Mouse (Mus musculus) retina, postnatal 1 day (tissue): ENCODE data around the gene Msl1.
"Not testable (repeated sequence)": the region's sequence is repeated elsewhere in the genome, so short reads cannot be mapped to it uniquely, and the experiment has no call there.

Source experiments
- DNase-seq: peaks from one replicate; pipeline ENCODE4 v3.0.0-alpha.2; 2012

Gene Msl1

GRCm38 (mm10) chr11:98797909-98798308, 2.6 kb downstream of the Msl1 start:
- no peak for DNase-seq

GRCm38 (mm10) chr11:98804605-98805004, 9.3 kb downstream of the Msl1 start, which contains the start of gene Casc3:
Gene Casc3, plus strand, starts transcription at chr11:98804905.
- DNase-seq, result no peak

DNA sequence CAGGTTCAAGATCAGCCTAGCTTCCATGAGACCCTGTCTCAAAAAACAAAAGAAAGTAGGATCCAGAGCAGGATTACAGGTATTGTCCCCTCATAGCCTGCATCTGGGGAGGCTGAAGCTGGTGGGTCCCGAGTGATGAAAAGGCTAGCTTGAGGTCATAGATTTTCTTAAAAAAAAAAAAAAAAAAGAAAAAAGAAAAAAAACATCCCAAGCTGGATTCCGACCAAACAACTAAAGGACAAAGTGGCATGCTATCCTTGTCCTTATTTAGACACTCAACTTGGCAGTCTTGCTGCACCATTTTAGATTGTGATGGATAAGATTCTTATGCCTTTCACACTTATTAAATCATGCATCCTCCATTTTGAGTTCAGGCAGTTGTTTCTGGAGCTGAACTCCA, 13.1 kb downstream of the Msl1 start:
- no peak for DNase-seq

DNA sequence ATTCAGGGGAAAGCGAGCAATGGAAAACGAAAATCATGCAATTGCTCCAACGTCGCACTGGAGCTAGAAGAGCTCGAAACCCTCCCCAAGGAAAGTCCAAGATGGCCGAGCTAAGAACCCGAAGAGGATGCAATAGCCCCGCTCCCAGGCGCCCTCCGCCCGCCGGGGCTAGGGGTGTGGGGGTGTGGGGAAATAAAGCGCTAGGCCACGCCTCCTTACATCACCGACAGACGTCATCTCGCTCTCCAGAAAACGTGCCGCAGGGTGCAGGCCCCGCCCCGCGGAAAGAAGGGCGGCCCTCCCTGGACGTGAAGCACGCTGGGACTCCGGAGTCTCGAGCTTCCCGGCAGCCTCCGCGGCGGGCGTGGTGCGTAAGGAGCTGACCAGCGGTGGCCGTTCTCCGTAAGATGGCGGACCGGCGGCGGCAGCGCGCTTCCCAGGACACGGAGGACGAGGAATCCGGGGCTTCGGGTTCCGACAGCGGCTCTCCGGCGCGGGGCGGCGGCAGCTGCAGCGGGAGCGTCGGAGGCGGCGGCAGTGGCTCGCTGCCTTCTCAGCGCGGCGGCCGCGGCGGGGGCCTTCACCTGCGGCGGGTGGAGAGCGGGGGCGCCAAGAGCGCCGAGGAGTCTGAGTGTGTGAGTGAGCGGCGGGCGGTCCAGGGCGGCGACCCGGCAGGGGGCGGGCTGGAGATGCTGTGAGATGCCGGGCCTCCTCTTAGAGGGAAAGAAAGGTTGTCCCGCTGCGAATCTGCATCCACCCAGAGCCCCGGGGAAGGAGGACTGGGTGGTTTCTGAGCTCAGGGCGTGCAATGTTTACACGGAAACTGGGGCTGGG, 14.4 kb downstream of the Msl1 start:
- peak; percentile 99 for DNase-seq

GRCm38 (mm10) chr11:98810686-98811085, 15.4 kb downstream of the Msl1 start:
- no peak for DNase-seq

DNA sequence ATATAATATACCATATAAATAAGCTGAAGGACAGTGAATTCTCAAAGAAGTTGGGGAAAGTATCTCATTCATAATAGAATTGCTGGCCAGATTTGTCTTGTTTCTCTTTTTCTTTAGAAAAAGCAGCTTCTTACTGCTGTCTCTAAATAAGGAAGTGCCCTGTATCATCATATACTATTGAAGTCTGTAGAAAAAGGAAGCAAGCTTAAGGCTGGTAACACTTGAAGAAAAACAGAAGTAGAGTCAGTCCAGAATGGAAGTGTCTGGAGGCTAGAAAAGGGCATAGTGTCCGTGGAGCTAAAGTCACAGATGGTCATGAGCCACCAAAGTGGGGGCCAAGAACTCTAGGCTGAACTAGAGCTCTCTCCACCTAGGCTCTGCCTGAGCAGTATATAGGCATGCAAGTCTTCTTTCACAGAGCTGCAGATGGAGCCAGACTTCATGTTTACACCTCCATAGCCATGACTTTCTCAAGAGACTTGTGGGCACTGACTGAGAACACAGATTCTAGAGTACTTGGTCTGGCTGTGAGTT, 21.5 kb downstream of the Msl1 start:
- no peak for DNase-seq

- DNase-seq, result no peak
Measured at GRCm38 (mm10) chr11:98820968-98821367, 25.7 kb downstream of the Msl1 start.

DNA sequence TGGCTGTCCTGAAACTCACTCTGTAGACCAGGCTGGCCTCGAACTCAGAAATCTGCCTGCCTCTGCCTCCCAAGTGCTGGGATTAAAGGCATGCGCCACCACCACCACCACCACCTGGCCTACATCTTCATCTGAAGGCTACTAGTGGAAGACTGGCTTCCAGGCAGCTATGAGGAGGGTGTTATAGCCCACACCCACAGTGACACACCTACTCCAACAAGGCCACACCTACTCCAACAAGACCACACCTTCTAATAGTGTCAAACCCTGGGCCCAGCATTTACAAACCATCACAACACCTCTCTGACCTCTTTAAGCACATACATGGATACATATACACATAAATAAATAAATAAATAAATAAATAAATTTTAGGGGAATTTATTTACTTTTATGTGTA, 30.8 kb downstream of the Msl1 start:
- not testable (repeated sequence) for DNase-seq

GRCm38 (mm10) chr11:98827877-98828276, 32.6 kb downstream of the Msl1 start:
- DNase-seq, result no peak

GRCm38 (mm10) chr11:98829091-98829775, 33.9 kb downstream of the Msl1 start:
- DNase-seq, result peak; percentile 63

DNA sequence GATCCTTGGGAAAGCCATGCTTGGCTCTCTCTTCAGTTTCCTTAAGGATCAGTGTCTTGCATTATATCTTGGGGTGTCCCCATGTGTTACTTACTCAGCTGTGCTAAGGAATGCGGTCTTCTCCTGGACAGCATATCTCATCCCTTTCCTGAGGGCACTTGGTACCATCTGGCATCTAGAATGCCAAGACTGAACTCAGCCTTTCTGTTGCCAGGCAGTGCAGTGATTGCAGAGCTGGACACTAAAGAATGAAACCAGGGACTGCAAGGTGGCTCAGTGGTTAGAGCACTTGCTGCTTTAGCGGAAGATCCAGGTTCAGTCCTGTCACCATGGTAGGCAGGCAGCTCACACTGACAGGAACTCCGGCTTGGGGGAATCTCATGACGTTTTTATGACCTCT, 34.6 kb downstream of the Msl1 start:
- DNase-seq, result no peak

GRCm38 (mm10) chr11:98835296-98835695, 40.0 kb downstream of the Msl1 start:
- DNase-seq, result no peak

GRCm38 (mm10) chr11:98835725-98836124, 40.4 kb downstream of the Msl1 start:
- DNase-seq, result no peak

DNA sequence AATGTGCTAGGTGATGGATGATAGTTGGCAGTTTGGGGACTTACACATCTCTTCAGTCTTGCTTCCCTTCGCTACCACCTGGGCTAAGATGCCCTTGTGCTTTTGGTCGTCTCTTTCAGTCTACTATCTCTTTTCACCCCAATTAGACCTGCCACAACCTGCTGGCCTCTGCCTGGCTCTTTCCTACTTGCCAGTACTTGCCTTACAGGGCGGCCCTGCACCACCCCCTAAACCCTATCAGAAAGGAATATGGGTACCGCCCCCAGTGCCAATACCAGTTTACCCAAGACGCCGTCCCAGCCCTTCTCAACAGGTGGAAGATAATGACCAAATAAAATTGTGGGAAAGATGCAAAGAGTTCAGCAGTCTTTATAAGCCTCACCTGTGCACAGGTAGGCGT, 40.8 kb downstream of the Msl1 start:
- no peak for DNase-seq

DNA sequence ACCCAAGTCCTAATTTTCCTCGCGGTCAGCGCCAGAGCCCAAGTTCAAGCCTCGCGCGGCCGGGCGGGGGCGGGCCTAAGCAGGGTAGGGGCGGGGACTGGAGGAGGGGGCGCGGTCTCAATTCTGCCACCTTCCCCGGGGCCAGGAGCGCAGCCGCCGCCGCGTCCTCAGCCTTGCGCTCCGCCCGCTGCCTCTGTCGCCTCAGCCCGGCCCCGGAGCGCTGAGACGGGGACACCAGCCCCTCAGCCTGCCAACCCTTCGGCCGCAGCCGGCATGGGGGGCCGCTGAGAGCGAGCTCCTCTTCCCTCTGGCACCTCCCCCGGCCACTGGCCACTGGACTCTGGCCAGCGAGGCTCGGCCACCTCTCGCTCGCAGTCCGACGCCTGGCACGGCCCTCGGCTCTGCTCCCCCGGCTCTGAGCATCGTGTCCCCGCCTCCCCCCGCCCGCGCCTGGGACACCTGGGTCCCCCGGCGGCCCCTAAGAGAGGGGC, 41.4 kb downstream of the Msl1 start, which contains the start of gene Rapgefl1:
Rapgefl1 (plus strand) TSS at position 135 of the 491 bp plus-strand sequence.
- DNase-seq, result peak; percentile 90

- no peak for DNase-seq
Measured at GRCm38 (mm10) chr11:98837231-98837704, 42.0 kb downstream of the Msl1 start.

- DNase-seq, result no peak
Measured at GRCm38 (mm10) chr11:98837917-98838316, 42.6 kb downstream of the Msl1 start.

GRCm38 (mm10) chr11:98838512-98838911, 43.2 kb downstream of the Msl1 start:
- DNase-seq, result no peak

GRCm38 (mm10) chr11:98839402-98839801, 44.1 kb downstream of the Msl1 start:
- DNase-seq, result no peak

DNA sequence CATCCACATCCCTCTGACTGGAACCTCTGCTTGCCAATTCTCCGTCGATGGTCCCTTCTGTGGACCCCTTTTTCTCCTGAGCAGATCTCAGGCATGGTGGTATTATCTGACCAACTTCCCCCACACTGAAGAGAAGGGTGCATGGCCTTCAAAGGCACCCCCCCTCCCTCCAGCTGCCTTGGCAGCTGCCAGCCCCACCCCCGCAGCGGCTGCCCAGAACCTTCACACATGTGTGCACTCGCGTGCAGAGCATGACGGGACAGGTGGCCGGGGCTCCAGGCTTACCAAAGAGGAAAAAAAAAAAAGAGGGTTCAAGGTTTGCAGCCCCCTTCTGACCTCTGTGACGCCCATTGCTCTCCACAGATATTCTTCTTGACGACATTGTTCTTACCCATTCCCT, 44.6 kb downstream of the Msl1 start:
- no peak for DNase-seq

DNA sequence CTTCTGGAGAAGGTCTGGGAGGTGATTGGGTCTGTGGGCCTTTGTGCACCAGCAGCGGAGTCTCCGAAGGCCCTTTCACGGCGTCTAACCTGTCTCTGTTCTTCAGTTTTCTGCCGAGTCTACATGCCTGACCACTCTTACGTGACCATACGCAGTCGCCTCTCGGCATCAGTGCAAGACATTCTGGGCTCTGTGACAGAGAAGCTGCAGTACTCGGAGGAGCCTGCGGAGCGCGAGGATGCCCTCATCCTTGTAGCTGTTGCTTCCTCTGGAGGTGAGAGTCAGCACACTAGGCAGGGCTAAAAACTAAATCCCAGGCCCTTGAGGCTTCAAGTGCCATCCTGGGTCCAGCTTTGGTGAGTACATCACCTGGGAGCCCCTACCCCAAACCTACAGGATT, 50.7 kb downstream of the Msl1 start:
- DNase-seq, result peak; percentile 27

DNA sequence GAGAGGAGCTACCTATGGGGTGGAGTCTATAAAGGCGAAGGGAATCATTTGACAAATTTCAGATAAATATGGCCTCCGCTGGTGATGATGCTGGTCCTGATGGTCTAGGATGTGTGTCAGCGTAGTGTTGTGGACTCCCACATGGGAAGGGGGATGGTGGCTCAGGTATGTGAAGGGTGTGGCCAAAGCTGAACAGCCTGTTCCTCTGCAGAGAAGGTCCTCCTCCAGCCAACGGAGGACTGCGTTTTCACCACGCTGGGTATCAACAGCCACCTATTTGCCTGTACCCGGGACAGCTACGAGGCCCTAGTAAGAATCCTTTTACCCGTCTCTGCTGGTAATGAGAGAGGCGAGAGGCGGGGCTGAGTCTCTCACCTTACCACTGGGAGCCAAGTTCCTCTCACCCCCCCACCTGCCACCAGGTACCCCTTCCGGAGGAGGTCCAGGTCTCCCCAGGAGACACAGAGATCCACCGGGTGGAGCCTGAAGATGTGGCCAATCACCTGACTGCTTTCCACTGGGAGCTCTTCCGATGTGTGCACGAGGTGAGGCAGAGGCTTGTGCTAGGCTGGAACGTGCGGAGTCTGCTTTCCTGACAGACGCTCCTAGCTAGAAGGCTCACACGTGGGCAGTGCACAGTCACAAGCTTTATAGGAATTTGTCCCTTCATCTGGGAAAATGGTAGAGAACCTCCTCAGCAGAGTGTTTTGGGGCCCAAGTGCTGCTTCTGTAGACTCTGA, 51.7 kb downstream of the Msl1 start:
- DNase-seq, result no peak
